In the genomic region with DNA sequence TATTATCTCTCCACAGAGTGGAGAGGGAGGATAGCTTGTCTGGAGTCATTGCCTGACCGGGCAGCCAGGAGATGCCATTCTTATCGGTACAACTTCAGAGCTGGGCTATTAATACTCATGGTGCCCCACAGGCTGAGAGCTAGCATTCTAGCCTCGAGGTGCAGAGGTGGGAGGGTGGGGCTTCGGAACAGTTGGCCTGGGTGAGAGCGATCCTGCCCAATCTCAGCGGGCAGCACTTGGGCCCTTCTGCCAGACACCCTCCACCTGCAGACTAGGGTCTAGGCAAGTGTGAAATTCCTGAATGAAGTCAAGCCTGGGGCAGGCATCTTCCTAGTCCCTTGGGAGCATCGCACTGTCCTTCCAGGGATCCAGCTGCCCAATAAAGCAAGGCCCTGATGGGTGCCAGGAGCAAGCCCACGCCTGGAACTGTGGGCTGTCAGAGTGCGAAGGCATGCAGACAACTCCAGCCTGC, we compare ENCODE assay signal across 1 mouse cellular context.
TF ChIP-seq lines count a peak whose summit lies in the region.

No protein-coding gene starts in this region.

TF ChIP-seq in myocyte, 11 proteins besides CTCF, POLR2A, EP300 and RAD21 (continued from another document):
- TF ChIP-seq CEBPB (IDR thresholded peaks at IDR 0.05; ENCODE audit: insufficient read depth, poor library complexity, severe bottlenecking) (no peak), TCF12 (IDR thresholded peaks at IDR 0.05; ENCODE audit: insufficient read depth, poor library complexity, severe bottlenecking) (peak; percentile 14), TCF3 (IDR thresholded peaks at IDR 0.05; ENCODE audit: insufficient read length, low read depth) (no peak)
TF ChIP-seq in myocyte: peak in this region for 3.
